Comparison of ENCODE assay signal across 14 mouse cellular contexts in the genomic region with DNA sequence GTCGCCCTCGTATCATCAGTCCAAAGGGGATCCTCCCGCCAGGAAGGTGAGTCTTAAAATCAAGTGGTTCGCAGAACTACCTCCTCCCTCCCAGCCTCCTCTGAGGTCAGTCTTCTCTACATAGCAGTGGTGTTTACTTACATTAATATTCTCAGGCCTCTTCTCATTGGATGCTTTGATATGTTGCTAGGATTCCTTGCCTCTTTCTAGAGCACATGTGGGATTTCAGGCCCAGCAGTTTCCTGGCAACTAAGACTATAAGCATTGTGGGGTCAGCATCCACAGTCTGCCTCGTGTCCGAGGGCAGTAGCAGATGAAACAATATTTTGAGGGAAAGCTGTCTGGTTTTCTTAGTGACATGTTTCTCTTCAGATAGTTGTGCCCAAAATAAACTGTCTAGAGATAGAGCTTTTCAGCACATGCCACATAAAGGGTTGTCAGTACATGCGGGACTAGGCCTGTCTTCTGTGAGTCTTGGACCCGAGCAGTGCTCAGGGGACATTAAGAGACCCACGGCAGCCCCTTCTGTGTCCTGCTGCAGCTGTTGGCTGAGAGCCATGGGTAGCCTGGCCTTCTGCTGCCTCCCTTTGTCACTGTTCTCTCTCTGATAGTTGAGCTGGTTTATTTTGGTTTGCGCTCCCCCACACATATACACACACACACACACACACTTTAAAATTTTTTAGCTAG.
DNase-seq lines count a peak whose midpoint lies in the region; ATAC-seq and TF ChIP-seq lines count a peak whose summit lies in the region.
"Had no signal": no experiment of that assay in that cellular context is flagged by ENCODE, and none has a peak within 500 bp of the region (broad histone marks: within the 10 kb centered on the region; RNA-seq: fewer than 3 reads in every experiment).

No protein-coding gene starts in this region.

- no peak for TF ChIP-seq POLR2A in heart, adult 2 months (IDR thresholded peaks at IDR 0.05; ENCODE audit: insufficient read depth, low read depth, low read length)

- TF ChIP-seq CTCF in heart, adult 2 months (IDR thresholded peaks at IDR 0.05), result no peak

- H3K79me2 ChIP-seq in heart, adult 2 months (replicated peaks; ENCODE audit: control insufficient read depth, insufficient read depth, low read length), result no peaks in the 10 kb centered on the region

- peak; percentile 79 for ATAC-seq in heart, embryonic 12.5 days (ENCODE audit: insufficient number of reproducible peaks, low FRiP score)
- peak; percentile 77 for ATAC-seq in lung, embryonic 16.5 days (ENCODE audit: low read depth)
- peak; percentile 77 for ATAC-seq in hindbrain, embryonic 16.5 days
- peak; percentile 56; the same call in 1 of the 2 replicates for ATAC-seq in neural tube, embryonic 14.5 days (ENCODE audit: low read depth)
- ATAC-seq in megakaryocyte-erythroid progenitor cell, adult 5-6 weeks (replicated peaks; ENCODE audit: low FRiP score, low TSS enrichment, poor library complexity, severe bottlenecking), result no peak
- ATAC-seq: intestine, embryonic 16.5 days had no signal

- no peaks in the 10 kb centered on the region for H3K27me3 ChIP-seq in heart, embryonic 12.5 days (replicated peaks)
- no peaks in the 10 kb centered on the region for H3K27me3 ChIP-seq in heart, adult 2 months (ENCODE audit: control insufficient read depth, insufficient read depth, low read length)
- no peaks in the 10 kb centered on the region for H3K27me3 ChIP-seq in lung, embryonic 16.5 days (ENCODE audit: control insufficient read depth, insufficient read depth, low read depth, low read length)
- no peaks in the 10 kb centered on the region for H3K27me3 ChIP-seq in hindbrain, embryonic 16.5 days (replicated peaks; ENCODE audit: control insufficient read depth, insufficient read depth, low read length)
- no peaks in the 10 kb centered on the region for H3K27me3 ChIP-seq in neural tube, embryonic 14.5 days (ENCODE audit: control insufficient read depth, insufficient read depth, low read length)
- H3K27me3 ChIP-seq: embryonic facial prominence, embryonic 13.5 days; liver, embryonic 13.5 days had no signal

- WGBS in heart, embryonic 12.5 days, result 37% methylated on average over 10 of the region's 10 CpGs
- WGBS in heart, adult 2 months, result 61% methylated on average over 10 of the region's 10 CpGs
- 53% methylated on average over 10 of the region's 10 CpGs for WGBS in lung, embryonic 16.5 days
- 51% methylated on average over 10 of the region's 10 CpGs for WGBS in hindbrain, embryonic 16.5 days
- WGBS in neural tube, embryonic 14.5 days, result 58% methylated on average over 10 of the region's 10 CpGs

- intact Hi-C loops in heart, adult 2 months (cut with DNase I), result no loop called here

- DNase-seq in heart, adult 2 months, result no peak
- DNase-seq in lung, adult 18-20 months, result no peak
- DNase-seq in frontal cortex, adult 2 months (ENCODE audit: extremely low spot score in 1 of 2, low spot score in 1 of 2), result no peak
- DNase-seq: liver, embryonic 13.5 days; right cerebral cortex, postnatal 25 days; thymus, adult 2 months had no signal

- no peak overlapping the region for H3K4me2 ChIP-seq in heart, embryonic 12.5 days
- no peak overlapping the region for H3K4me2 ChIP-seq in lung, embryonic 16.5 days (ENCODE audit: low read depth, low read length)
- no peak overlapping the region for H3K4me2 ChIP-seq in hindbrain, embryonic 16.5 days (ENCODE audit: low read length)
- H3K4me2 ChIP-seq in neural tube, embryonic 14.5 days (ENCODE audit: low read depth, low read length), result no peak overlapping the region
- H3K4me2 ChIP-seq: embryonic facial prominence, embryonic 13.5 days; liver, embryonic 13.5 days had no signal

- no peak overlapping the region for H3K9ac ChIP-seq in heart, embryonic 12.5 days
- no peak overlapping the region for H3K9ac ChIP-seq in heart, adult 2 months (ENCODE audit: low read depth, low read length)
- H3K9ac ChIP-seq in lung, embryonic 16.5 days (ENCODE audit: low read length), result no peak overlapping the region
- H3K9ac ChIP-seq in hindbrain, embryonic 16.5 days (ENCODE audit: low read depth, low read length), result no peak overlapping the region
- H3K9ac ChIP-seq in neural tube, embryonic 14.5 days (replicated peaks; ENCODE audit: low read depth, low read length), result no peak overlapping the region
- H3K9ac ChIP-seq: embryonic facial prominence, embryonic 13.5 days; liver, embryonic 13.5 days had no signal

- no peaks in the 10 kb centered on the region for H3K9me3 ChIP-seq in heart, embryonic 12.5 days (replicated peaks)
- no peaks in the 10 kb centered on the region for H3K9me3 ChIP-seq in lung, embryonic 16.5 days (ENCODE audit: control insufficient read depth, low read length)
- no peaks in the 10 kb centered on the region for H3K9me3 ChIP-seq in hindbrain, embryonic 16.5 days (ENCODE audit: control insufficient read depth, low read length)
- H3K9me3 ChIP-seq in neural tube, embryonic 14.5 days (ENCODE audit: control insufficient read depth, low read length), result no peaks in the 10 kb centered on the region
- H3K9me3 ChIP-seq: embryonic facial prominence, embryonic 13.5 days; liver, embryonic 13.5 days had no signal

- H3K4me3 ChIP-seq in heart, embryonic 12.5 days, result no peak overlapping the region
- no peak overlapping the region for H3K4me3 ChIP-seq in heart, adult 2 months
- no peak overlapping the region for H3K4me3 ChIP-seq in lung, embryonic 16.5 days (ENCODE audit: low read length)
- no peak overlapping the region for H3K4me3 ChIP-seq in hindbrain, embryonic 16.5 days (ENCODE audit: low read length)
- H3K4me3 ChIP-seq in neural tube, embryonic 14.5 days (ENCODE audit: low read depth, low read length), result no peak overlapping the region
- H3K4me3 ChIP-seq: embryonic facial prominence, embryonic 13.5 days; liver, embryonic 13.5 days; myocyte had no signal

- TF ChIP-seq EP300 in heart, adult 2 months (IDR thresholded peaks at IDR 0.05; ENCODE audit: insufficient read depth, low read depth, low read length), result no peak

- peaks cover 25% of the 10 kb centered on the region for H3K4me1 ChIP-seq in heart, embryonic 12.5 days (replicated peaks)
- H3K4me1 ChIP-seq in heart, adult 2 months (ENCODE audit: control insufficient read depth, insufficient read depth, low read length), result peaks cover 1% of the 10 kb centered on the region; the same call in 1 of the 2 replicates
- H3K4me1 ChIP-seq in lung, embryonic 16.5 days (replicated peaks; ENCODE audit: control insufficient read depth, insufficient read depth, low read length), result peaks cover 18% of the 10 kb centered on the region
- peaks cover 3% of the 10 kb centered on the region; the same call in 1 of the 2 replicates for H3K4me1 ChIP-seq in hindbrain, embryonic 16.5 days (ENCODE audit: control insufficient read depth, insufficient read depth, low read depth, low read length)
- H3K4me1 ChIP-seq in neural tube, embryonic 14.5 days (ENCODE audit: control insufficient read depth, insufficient read depth, low read length), result peaks cover 4% of the 10 kb centered on the region; the same call in 1 of the 2 replicates

- peak overlapping the region; percentile 86 for H3K27ac ChIP-seq in heart, embryonic 12.5 days (ENCODE audit: poor library complexity, severe bottlenecking)
- H3K27ac ChIP-seq in heart, adult 2 months, result no peak overlapping the region
- peak overlapping the region; percentile 45 for H3K27ac ChIP-seq in lung, embryonic 16.5 days (ENCODE audit: low read length)
- peak overlapping the region; percentile 60 for H3K27ac ChIP-seq in hindbrain, embryonic 16.5 days (ENCODE audit: low read depth, low read length)
- peak overlapping the region; percentile 36; the same call in 1 of the 2 replicates for H3K27ac ChIP-seq in neural tube, embryonic 14.5 days (ENCODE audit: low read depth, low read length)
- H3K27ac ChIP-seq: embryonic facial prominence, embryonic 13.5 days; liver, embryonic 13.5 days had no signal

- H3K36me3 ChIP-seq in heart, embryonic 12.5 days, result no peaks in the 10 kb centered on the region; the same call in 1 of the 2 replicates
- H3K36me3 ChIP-seq in heart, adult 2 months (ENCODE audit: control insufficient read depth, insufficient read depth, low read length), result 0 out of 2 replicates have a peak, but pooled peaks cover 2% of the 10 kb centered on the region
- no peaks in the 10 kb centered on the region for H3K36me3 ChIP-seq in lung, embryonic 16.5 days (ENCODE audit: control insufficient read depth, insufficient read depth, low read length)
- H3K36me3 ChIP-seq in hindbrain, embryonic 16.5 days (ENCODE audit: control insufficient read depth, insufficient read depth, low read length), result no peaks in the 10 kb centered on the region
- H3K36me3 ChIP-seq in neural tube, embryonic 14.5 days (ENCODE audit: control insufficient read depth, insufficient read depth, low read length), result no peaks in the 10 kb centered on the region
- H3K36me3 ChIP-seq: embryonic facial prominence, embryonic 13.5 days; liver, embryonic 13.5 days had no signal
